Mouse (Mus musculus) layer of hippocampus, adult 8-10 months (tissue): ENCODE results near the gene Napepld. TPM values are rescaled to one million over a fixed set of nuclear protein-coding genes. Genes with fewer than 3 reads are reported as not detected.
"Not testable (repeated sequence)": the region's sequence is repeated elsewhere in the genome, so short reads cannot be mapped to it uniquely, and the experiment has no call there.

Experiments used
- DNase-seq, 2 experiments: peaks; one replicate each; pipeline ENCODE4 v3.0.0; 2022; ENCODE audit warnings: low spot score in 2 of 2
- total RNA-seq, 4 experiments: library from RNA; stranded (reverse); gene quantifications; 2 replicates each; pipeline ENCODE4 v1.2.4; 2022

The Napepld gene
- total RNA-seq, 4 experiments from 2014 or later = 21.7 to 28.2 (median 23.9) TPM

GRCm38 (mm10) chr5:21706546-21706945, 5.3 kb upstream of the Napepld start:
- no peak for DNase-seq

GRCm38 (mm10) chr5:21703708-21704107, 2.5 kb upstream of the Napepld start:
- DNase-seq = no peak

GRCm38 (mm10) chr5:21702873-21703475, 1.8 kb upstream of the Napepld start:
- no peak for DNase-seq

GRCm38 (mm10) chr5:21702009-21702364, 791 bp upstream of the Napepld start:
- no peak for DNase-seq

- no peak for DNase-seq
Observed at GRCm38 (mm10) chr5:21700934-21701333, 262 bp downstream of the Napepld start.

GRCm38 (mm10) chr5:21700272-21700821, 849 bp downstream of the Napepld start:
- no peak for DNase-seq

- not testable (repeated sequence) for DNase-seq
Observed at GRCm38 (mm10) chr5:21699555-21699954, 1.6 kb downstream of the Napepld start.

GRCm38 (mm10) chr5:21694854-21695490, 6.2 kb downstream of the Napepld start:
- DNase-seq = no peak

GRCm38 (mm10) chr5:21693372-21693870, 7.8 kb downstream of the Napepld start:
- no peak for DNase-seq

GRCm38 (mm10) chr5:21692230-21692629, 9.0 kb downstream of the Napepld start:
- DNase-seq = no peak

- DNase-seq = peak in 1 of 2 experiments; percentile 45
Observed at GRCm38 (mm10) chr5:21687042-21687441, 14.2 kb downstream of the Napepld start.

- DNase-seq = no peak
Observed at GRCm38 (mm10) chr5:21685001-21685400, 16.2 kb downstream of the Napepld start.

GRCm38 (mm10) chr5:21683811-21684210, 17.4 kb downstream of the Napepld start:
- DNase-seq = no peak

GRCm38 (mm10) chr5:21680940-21681339, 20.3 kb downstream of the Napepld start:
- no peak for DNase-seq

GRCm38 (mm10) chr5:21680029-21680428, 21.2 kb downstream of the Napepld start:
- DNase-seq = no peak

- no peak for DNase-seq
Observed at GRCm38 (mm10) chr5:21678363-21678762, 22.8 kb downstream of the Napepld start.

- DNase-seq = no peak
Observed at GRCm38 (mm10) chr5:21677939-21678338, 23.3 kb downstream of the Napepld start.

- DNase-seq = no peak
Observed at GRCm38 (mm10) chr5:21675494-21675893, 25.7 kb downstream of the Napepld start.

GRCm38 (mm10) chr5:21675019-21675418, 26.2 kb downstream of the Napepld start:
- no peak for DNase-seq

GRCm38 (mm10) chr5:21673742-21674141, 27.5 kb downstream of the Napepld start:
- DNase-seq = no peak

GRCm38 (mm10) chr5:21672812-21673635, 28.2 kb downstream of the Napepld start:
- no peak for DNase-seq

GRCm38 (mm10) chr5:21669307-21669706, 31.9 kb downstream of the Napepld start:
- DNase-seq = no peak
